Mouse (Mus musculus) gastrocnemius, postnatal 4 days (tissue): Measurements from ENCODE around the gene Bcl6b. TPM values are rescaled to one million over a fixed set of nuclear protein-coding genes. Genes with fewer than 3 reads are reported as not detected.

ENCODE experiments used
- DNase-seq, 2 experiments: peaks; one replicate each; pipeline ENCODE4 v3.0.0; 2021 to 2022; ENCODE audit warnings: low spot score in 2 of 2, mixed read lengths in 2 of 2
- long read RNA-seq, 2 experiments: library from polyadenylated mRNA; stranded (forward); transcript quantifications; one replicate each; pipeline ENCODE4 v2.0.0; 2021
- total RNA-seq, 2 experiments: library from RNA; stranded (reverse); gene quantifications; 2 replicates each; pipeline ENCODE4 v1.2.3; 2021

Bcl6b gene
- total RNA-seq, result 10 to 100 TPM; 20.2 to 22.2 TPM
- long read RNA-seq, experiment 1, partial matches to known transcripts, result 3 of 6 reads
- long read RNA-seq, experiment 1, other reads (novel, unspliced or antisense), result 2 of 6 reads
- long read RNA-seq, experiment 2, partial matches to known transcripts, result 7 of 10 reads
- long read RNA-seq, experiment 2, other reads (novel, unspliced or antisense), result 1 of 10 reads

GRCm38 (mm10) chr11:70229260-70230010 lies at the start of gene Bcl6b:
Bcl6b (minus strand) TSS chr11:70229798.
- DNase-seq, result no peak

- no peak for DNase-seq
These were observed 49.4 kb upstream of the Bcl6b start for GRCm38 (mm10) chr11:70278961-70279360.

GRCm38 (mm10) chr11:70271641-70272040 lies 42.0 kb upstream of the Bcl6b start:
- no peak for DNase-seq

GRCm38 (mm10) chr11:70266405-70266804 lies 36.8 kb upstream of the Bcl6b start:
- peak; percentile 43 to 64 for DNase-seq

GRCm38 (mm10) chr11:70265819-70266218 lies 36.2 kb upstream of the Bcl6b start:
- no peak for DNase-seq

- no peak for DNase-seq
These were observed 35.7 kb upstream of the Bcl6b start for GRCm38 (mm10) chr11:70265252-70265651.

GRCm38 (mm10) chr11:70259035-70259434 lies 29.4 kb upstream of the Bcl6b start:
- DNase-seq, result no peak

GRCm38 (mm10) chr11:70254931-70255531 lies 25.4 kb upstream of the Bcl6b start, which contains the start of gene Alox12:
Alox12 (minus strand) TSS chr11:70255353.
- no peak for DNase-seq

GRCm38 (mm10) chr11:70254337-70254736 lies 24.7 kb upstream of the Bcl6b start:
- DNase-seq, result no peak

- DNase-seq, result no peak
These were observed 22.3 kb upstream of the Bcl6b start for GRCm38 (mm10) chr11:70251853-70252252.

- DNase-seq, result no peak
These were observed 20.6 kb upstream of the Bcl6b start for GRCm38 (mm10) chr11:70250150-70250549.

GRCm38 (mm10) chr11:70247136-70247845 lies 17.7 kb upstream of the Bcl6b start:
- DNase-seq, result peak in 1 of 2 experiments; percentile 56

GRCm38 (mm10) chr11:70242591-70242990 lies 13.0 kb upstream of the Bcl6b start:
- DNase-seq, result no peak

- peak in 1 of 2 experiments; percentile 81 for DNase-seq
These were observed 10.1 kb upstream of the Bcl6b start, which contains the start of the genes Gm21988 and Rnasek for GRCm38 (mm10) chr11:70239541-70240279. Gm21988 (minus strand) TSS chr11:70239830. Rnasek (minus strand) TSS chr11:70239842.

- DNase-seq, result no peak
These were observed 9.2 kb upstream of the Bcl6b start for GRCm38 (mm10) chr11:70238591-70239440.

- DNase-seq, result peak; percentile 96 to 98
These were observed 8.0 kb upstream of the Bcl6b start, which contains the start of gene 0610010K14Rik for GRCm38 (mm10) chr11:70237457-70238167. 0610010K14Rik (minus strand) TSS chr11:70237914.

GRCm38 (mm10) chr11:70236717-70237116 lies 7.1 kb upstream of the Bcl6b start:
- DNase-seq, result no peak

- DNase-seq, result no peak
These were observed 5.8 kb upstream of the Bcl6b start for GRCm38 (mm10) chr11:70235254-70235900.
